Mouse (Mus musculus) kidney, postnatal 4 days (tissue): Measurements from ENCODE around the gene Bfsp2.
A peak's percentile ranks its signal among the peaks of the same experiment; 100 is the strongest.

Experiments used
- DNase-seq, 2 experiments: peaks; one replicate each; pipeline ENCODE4 v3.0.0; 2021; ENCODE audit warnings: mixed read lengths in 2 of 2

Gene Bfsp2

GRCm38 (mm10) chr9:103480603-103481220 is 492 bp upstream of the Bfsp2 start:
- DNase-seq, result peak; percentile 74 to 83

- no peak for DNase-seq
Measured at GRCm38 (mm10) chr9:103475414-103475813, 4.8 kb downstream of the Bfsp2 start.

GRCm38 (mm10) chr9:103473915-103474688 is 6.1 kb downstream of the Bfsp2 start:
- DNase-seq, result peak; percentile 55 to 60

GRCm38 (mm10) chr9:103471784-103472183 is 8.4 kb downstream of the Bfsp2 start:
- DNase-seq, result no peak

- DNase-seq, result peak; percentile 56 to 57
Measured at GRCm38 (mm10) chr9:103469516-103469915, 10.7 kb downstream of the Bfsp2 start.

GRCm38 (mm10) chr9:103468911-103469310 is 11.3 kb downstream of the Bfsp2 start:
- DNase-seq, result no peak

GRCm38 (mm10) chr9:103465711-103466220 is 14.5 kb downstream of the Bfsp2 start:
- no peak for DNase-seq

- DNase-seq, result no peak
Measured at GRCm38 (mm10) chr9:103465293-103465692, 14.9 kb downstream of the Bfsp2 start.

- DNase-seq, result no peak
Measured at GRCm38 (mm10) chr9:103463833-103464232, 16.4 kb downstream of the Bfsp2 start.

- DNase-seq, result no peak
Measured at GRCm38 (mm10) chr9:103459839-103460238, 20.4 kb downstream of the Bfsp2 start.

- DNase-seq, result no peak
Measured at GRCm38 (mm10) chr9:103459307-103459706, 20.9 kb downstream of the Bfsp2 start.

- DNase-seq, result no peak
Measured at GRCm38 (mm10) chr9:103449651-103450050, 30.6 kb downstream of the Bfsp2 start.

GRCm38 (mm10) chr9:103449092-103449491 is 31.1 kb downstream of the Bfsp2 start:
- peak; percentile 26 to 27 for DNase-seq

- no peak for DNase-seq
Measured at GRCm38 (mm10) chr9:103444656-103445055, 35.6 kb downstream of the Bfsp2 start.

- DNase-seq, result peak in 1 of 2 experiments; percentile 19
Measured at GRCm38 (mm10) chr9:103443824-103444185, 36.4 kb downstream of the Bfsp2 start.

- peak; percentile 38 to 45 for DNase-seq
Measured at GRCm38 (mm10) chr9:103443121-103443823, 36.9 kb downstream of the Bfsp2 start.

GRCm38 (mm10) chr9:103440597-103440996 is 39.6 kb downstream of the Bfsp2 start:
- peak in 1 of 2 experiments; percentile 28 for DNase-seq

- DNase-seq, result peak in 1 of 2 experiments; percentile 11
Measured at GRCm38 (mm10) chr9:103437104-103437503, 43.1 kb downstream of the Bfsp2 start.

- peak; percentile 25 to 34 for DNase-seq
Measured at GRCm38 (mm10) chr9:103434116-103434515, 46.1 kb downstream of the Bfsp2 start.

GRCm38 (mm10) chr9:103432122-103432778 is 48.0 kb downstream of the Bfsp2 start:
- DNase-seq, result peak; percentile 17 to 18

GRCm38 (mm10) chr9:103431718-103432117 is 48.5 kb downstream of the Bfsp2 start:
- DNase-seq, result no peak

- no peak for DNase-seq
Measured at GRCm38 (mm10) chr9:103430431-103431220, 49.6 kb downstream of the Bfsp2 start.
